Mouse (Mus musculus) lung, postnatal 0 days (tissue): Measurements from ENCODE around the gene BC030867. TPM values are rescaled to one million over a fixed set of nuclear protein-coding genes. Genes with fewer than 3 reads are reported as not detected.

ENCODE experiments used
- ATAC-seq: fragments of 200-750 bp; cut with Nextera tagmentation; 2 replicates; pipeline ENCODE4 v1.8.0; 2017; ENCODE audit warnings: moderate library complexity
- DNase-seq: peaks from one replicate; pipeline ENCODE4 v3.0.0-alpha.2; 2016; ENCODE audit warnings: low spot score
- H3K27ac ChIP-seq: fragments of 300-500 bp; sonication (generic); 2 replicates; pipeline ENCODE4 v1.5.1; 2014; ENCODE audit warnings: antibody characterized with exemption, mild to moderate bottlenecking, low read length, mixed read lengths
- H3K27me3 ChIP-seq: fragments of 300-500 bp; sonication (generic); replicated peaks from 2 replicates; pipeline ENCODE4 v1.6.1; 2014; ENCODE audit warnings: low read length, mixed read lengths; ENCODE audit not compliant: insufficient read depth
- H3K36me3 ChIP-seq: fragments of 300-500 bp; sonication (generic); 2 replicates; pipeline ENCODE4 v1.6.1; 2014; ENCODE audit warnings: low read length, mixed read lengths; ENCODE audit not compliant: insufficient read depth
- H3K4me1 ChIP-seq: fragments of 300-500 bp; sonication (generic); 2 replicates; pipeline ENCODE4 v1.6.1; 2014; ENCODE audit warnings: antibody characterized with exemption, low read depth, low read length, mixed read lengths; ENCODE audit not compliant: insufficient read depth
- H3K4me2 ChIP-seq: fragments of 300-500 bp; sonication (generic); replicated peaks from 2 replicates; pipeline ENCODE4 v1.6.1; 2014; ENCODE audit warnings: low read depth, mild to moderate bottlenecking, low read length, moderate library complexity, mixed read lengths
- H3K4me3 ChIP-seq: fragments of 300-500 bp; sonication (generic); 2 replicates; pipeline ENCODE4 v1.5.1; 2014; ENCODE audit warnings: low read depth, low read length
- H3K9ac ChIP-seq: fragments of 300-500 bp; sonication (generic); replicated peaks from 2 replicates; pipeline ENCODE4 v1.6.1; 2014; ENCODE audit warnings: low read depth, mild to moderate bottlenecking
- H3K9me3 ChIP-seq: fragments of 300-500 bp; sonication (generic); 2 replicates; pipeline ENCODE4 v1.6.1; 2016; ENCODE audit warnings: low read length, mixed read lengths
- CTCF ChIP-seq: IDR thresholded peaks from 2 replicates; pipeline ENCODE4 v1.5.1; 2016; ENCODE audit warnings: antibody characterized with exemption, mild to moderate bottlenecking
- EP300 ChIP-seq: IDR thresholded peaks from 2 replicates; pipeline ENCODE4 v1.6.1; 2016; ENCODE audit warnings: antibody characterized with exemption, mild to moderate bottlenecking, control low read depth
- WGBS: fragments of 180-500 bp; shearing (Covaris S2); extraction: QIAGEN DNeasy Blood & Tissue Kit; methylation state at CpG from one replicate; pipeline ENCODE4 v1.1.7; 2014; 5-methylcytosine and 5-hydroxymethylcytosine counted together
- polyA plus RNA-seq: library from polyadenylated mRNA; unstranded; fragments of >200 nt; fragmentation: Nextera tagmentation; extraction: Ambion mirVana; gene quantifications from 2 replicates; pipeline ENCODE4 v1.2.1, GENCODE M21; 2015

The BC030867 gene
- polyA plus RNA-seq, 1 experiment from 2014 or later = 0.88 TPM

GRCm38 (mm10) chr11:102283922-102284321 is 35.2 kb downstream of the BC030867 start:
- ATAC-seq = no peak
- Histone ChIP-seq H3K4me2 (peak overlapping the region; percentile 83; the same call in 1 of the 2 replicates), H3K9me3 (no peaks in the 10 kb centered on the region), H3K27ac (peak overlapping the region; percentile 89; the same call in 1 of the 2 replicates), H3K9ac (no peak overlapping the region), H3K27me3 (no peaks in the 10 kb centered on the region), H3K36me3 (peaks cover 13% of the 10 kb centered on the region), H3K4me3 (0 out of 2 replicates have a peak overlapping the region, but pooled peaks have one; percentile 82), H3K4me1 (peaks cover 7% of the 10 kb centered on the region; the same call in 1 of the 2 replicates)
- TF ChIP-seq EP300 (no peak), CTCF (no peak; the same call in 1 of the 2 replicates)
- WGBS = 83% methylated on average over 6 of the region's 6 CpGs
- no peak for DNase-seq

DNA sequence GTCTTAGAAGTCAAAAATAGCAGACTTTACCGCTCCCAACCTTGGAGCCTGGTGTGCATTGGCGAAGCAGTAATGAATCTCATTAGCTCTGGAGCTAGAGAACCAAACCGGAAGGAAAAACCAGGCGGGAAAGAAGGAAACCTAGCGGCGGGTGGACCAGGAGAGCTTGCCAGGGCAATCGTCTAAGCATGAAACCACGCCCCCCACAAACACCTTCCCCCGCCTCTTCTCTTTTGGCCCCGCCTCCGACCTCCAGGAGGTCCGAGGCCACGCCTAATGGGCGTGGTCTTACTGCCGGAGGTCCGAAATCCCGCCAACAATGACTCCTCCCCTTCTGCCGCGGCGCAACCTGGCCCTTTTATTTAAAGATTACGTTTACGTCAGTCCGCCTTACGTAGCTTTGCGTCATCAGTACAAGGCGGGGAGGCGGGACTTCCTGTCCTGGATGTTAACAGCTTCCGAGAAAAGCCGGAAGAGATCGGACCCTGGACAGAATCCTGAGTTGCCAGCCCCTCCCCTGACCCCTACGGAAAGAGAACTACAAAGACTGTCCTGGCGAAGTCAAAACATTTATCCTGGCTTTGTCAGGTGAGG is 35.9 kb downstream of the BC030867 start, which contains the start of gene Tmub2:
Gene Tmub2, plus strand, starts transcription at position 431 of the 594 bp plus-strand sequence.
- under 1% methylated on average over 31 of the region's 32 CpGs for WGBS

DNA sequence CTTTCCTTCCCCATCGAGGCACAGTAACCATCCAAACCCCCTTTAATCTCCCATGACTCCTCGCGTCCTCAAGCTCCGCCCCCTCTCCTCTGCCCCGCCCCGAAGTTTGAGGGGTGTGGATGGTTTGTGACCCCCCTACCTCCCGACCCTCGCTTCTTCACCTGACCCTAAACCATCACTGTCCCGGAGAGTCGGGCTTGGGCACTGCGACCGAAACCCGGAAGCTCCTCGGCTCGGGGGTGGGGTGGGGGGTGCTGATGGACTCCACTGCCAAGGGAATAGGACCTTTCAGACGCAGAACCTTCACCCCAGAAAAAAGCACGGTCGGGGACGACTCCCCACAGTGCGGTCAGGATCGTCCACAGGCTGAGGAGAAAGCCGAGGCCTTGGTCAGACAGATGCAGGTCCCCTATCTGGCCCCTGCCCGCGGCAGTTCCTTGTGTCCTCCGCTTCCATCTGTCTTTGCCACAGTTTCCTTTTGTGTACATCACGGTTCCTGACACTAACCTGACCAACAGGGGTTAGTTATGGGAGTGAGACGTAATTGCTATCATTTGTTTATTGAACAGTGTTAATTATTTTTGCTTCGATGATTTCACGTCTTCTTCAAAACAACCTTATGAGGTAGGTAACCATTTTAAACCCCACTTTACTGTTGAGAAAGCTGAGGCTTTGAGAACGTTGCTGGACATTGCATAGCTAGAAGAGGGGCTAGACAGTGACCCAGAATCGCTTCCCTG is 36.6 kb downstream of the BC030867 start:
- ATAC-seq (peak; percentile 58), DNase-seq (no peak)
- TF ChIP-seq EP300 (no peak), CTCF (no peak)
- under 1% methylated on average over 30 of the region's 31 CpGs for WGBS
- H3K9ac ChIP-seq = peak overlapping the region; percentile 82
- H3K36me3 ChIP-seq = peaks cover 14% of the 10 kb centered on the region
- no peaks in the 10 kb centered on the region for H3K9me3 ChIP-seq
- peak overlapping the region; percentile 89 for H3K27ac ChIP-seq
- H3K4me3 ChIP-seq = peak overlapping the region; percentile 82
- H3K27me3 ChIP-seq = no peaks in the 10 kb centered on the region
- peak overlapping the region; percentile 83 for H3K4me2 ChIP-seq
- H3K4me1 ChIP-seq = peaks cover 7% of the 10 kb centered on the region; the same call in 1 of the 2 replicates

More for the DNA sequence above, 35.9 kb downstream of the BC030867 start, which contains the start of gene Tmub2:
- DNase-seq = peak; percentile 100
- H3K4me1 ChIP-seq = peaks cover 7% of the 10 kb centered on the region; the same call in 1 of the 2 replicates
- peak within 1 kb of the TSS; percentile 82 for H3K9ac ChIP-seq
- H3K27ac ChIP-seq = peak within 1 kb of the TSS; percentile 89
- H3K36me3 ChIP-seq = peaks cover 13% of the 10 kb centered on the region
- no peaks in the 10 kb centered on the region for H3K27me3 ChIP-seq
- TF ChIP-seq EP300 (peak; percentile 58; the same call in 1 of the 2 replicates), CTCF (no peak)
- peak; percentile 96 for ATAC-seq
- peak within 1 kb of the TSS; percentile 83 for H3K4me2 ChIP-seq
- H3K9me3 ChIP-seq = no peaks in the 10 kb centered on the region
- H3K4me3 ChIP-seq = peak within 1 kb of the TSS; percentile 82

GRCm38 (mm10) chr11:102287485-102287884 is 38.8 kb downstream of the BC030867 start:
- no peak for ATAC-seq
- H3K27ac ChIP-seq = no peak overlapping the region
- no peak for DNase-seq
- H3K9me3 ChIP-seq = no peaks in the 10 kb centered on the region
- TF ChIP-seq CTCF (no peak), EP300 (no peak)
- 90% methylated on average over 8 of the region's 8 CpGs for WGBS
- no peaks in the 10 kb centered on the region for H3K27me3 ChIP-seq
- no peak overlapping the region for H3K9ac ChIP-seq
- H3K4me3 ChIP-seq = no peak overlapping the region
- H3K4me2 ChIP-seq = no peak overlapping the region
- peaks cover 7% of the 10 kb centered on the region; the same call in 1 of the 2 replicates for H3K4me1 ChIP-seq
- H3K36me3 ChIP-seq = peaks cover 36% of the 10 kb centered on the region

GRCm38 (mm10) chr11:102288027-102288804 is 39.5 kb downstream of the BC030867 start:
- Histone ChIP-seq H3K4me3 (no peak overlapping the region), H3K36me3 (peaks cover 39% of the 10 kb centered on the region), H3K4me1 (peaks cover 7% of the 10 kb centered on the region; the same call in 1 of the 2 replicates), H3K27ac (no peak overlapping the region), H3K4me2 (no peak overlapping the region), H3K27me3 (no peaks in the 10 kb centered on the region), H3K9me3 (no peaks in the 10 kb centered on the region), H3K9ac (no peak overlapping the region)
- DNase-seq = no peak
- ATAC-seq = no peak
- 80% methylated on average over 8 of the region's 8 CpGs for WGBS
- TF ChIP-seq EP300 (no peak), CTCF (no peak)
